Mouse (Mus musculus) thymus, postnatal 4 days (tissue): ENCODE measurements around the gene Syt1.

Experiments used
- DNase-seq: peaks from one replicate; pipeline ENCODE4 v3.0.0; 2021

Gene Syt1

GRCm38 (mm10) chr10:108504128-108504870, 506.5 kb downstream of the Syt1 start:
- DNase-seq, result no peak

- DNase-seq, result no peak
These were observed 520.6 kb downstream of the Syt1 start for GRCm38 (mm10) chr10:108490231-108490630.

GRCm38 (mm10) chr10:108483991-108484390, 526.8 kb downstream of the Syt1 start:
- DNase-seq, result no peak

- no peak for DNase-seq
These were observed 530.5 kb downstream of the Syt1 start for GRCm38 (mm10) chr10:108480146-108480850.

GRCm38 (mm10) chr10:108470319-108470955, 540.3 kb downstream of the Syt1 start:
- DNase-seq, result no peak

GRCm38 (mm10) chr10:108466539-108466938, 544.2 kb downstream of the Syt1 start:
- no peak for DNase-seq

- no peak for DNase-seq
These were observed 548.9 kb downstream of the Syt1 start for GRCm38 (mm10) chr10:108461862-108462261.

GRCm38 (mm10) chr10:108457054-108457453, 553.7 kb downstream of the Syt1 start:
- DNase-seq, result no peak

GRCm38 (mm10) chr10:108455883-108456282, 554.9 kb downstream of the Syt1 start:
- no peak for DNase-seq

- DNase-seq, result no peak
These were observed 555.6 kb downstream of the Syt1 start for GRCm38 (mm10) chr10:108455204-108455603.

GRCm38 (mm10) chr10:108454691-108455117, 556.1 kb downstream of the Syt1 start:
- no peak for DNase-seq

- DNase-seq, result no peak
These were observed 557.2 kb downstream of the Syt1 start for GRCm38 (mm10) chr10:108453561-108453960.

GRCm38 (mm10) chr10:108452421-108452820, 558.4 kb downstream of the Syt1 start:
- DNase-seq, result no peak

GRCm38 (mm10) chr10:108451516-108451915, 559.3 kb downstream of the Syt1 start:
- DNase-seq, result no peak

- DNase-seq, result no peak
These were observed 560.4 kb downstream of the Syt1 start for GRCm38 (mm10) chr10:108450401-108450800.

- DNase-seq, result no peak
These were observed 562.4 kb downstream of the Syt1 start for GRCm38 (mm10) chr10:108448421-108448820.
